Mouse (Mus musculus) cerebellum, adult 9-10 months (tissue): ENCODE results near the gene Gja3.
A peak's percentile ranks its signal among the peaks of the same experiment; 100 is the strongest.

Source experiments
- DNase-seq: peaks from one replicate; pipeline ENCODE4 v3.0.0; 2022

Gene Gja3

DNA sequence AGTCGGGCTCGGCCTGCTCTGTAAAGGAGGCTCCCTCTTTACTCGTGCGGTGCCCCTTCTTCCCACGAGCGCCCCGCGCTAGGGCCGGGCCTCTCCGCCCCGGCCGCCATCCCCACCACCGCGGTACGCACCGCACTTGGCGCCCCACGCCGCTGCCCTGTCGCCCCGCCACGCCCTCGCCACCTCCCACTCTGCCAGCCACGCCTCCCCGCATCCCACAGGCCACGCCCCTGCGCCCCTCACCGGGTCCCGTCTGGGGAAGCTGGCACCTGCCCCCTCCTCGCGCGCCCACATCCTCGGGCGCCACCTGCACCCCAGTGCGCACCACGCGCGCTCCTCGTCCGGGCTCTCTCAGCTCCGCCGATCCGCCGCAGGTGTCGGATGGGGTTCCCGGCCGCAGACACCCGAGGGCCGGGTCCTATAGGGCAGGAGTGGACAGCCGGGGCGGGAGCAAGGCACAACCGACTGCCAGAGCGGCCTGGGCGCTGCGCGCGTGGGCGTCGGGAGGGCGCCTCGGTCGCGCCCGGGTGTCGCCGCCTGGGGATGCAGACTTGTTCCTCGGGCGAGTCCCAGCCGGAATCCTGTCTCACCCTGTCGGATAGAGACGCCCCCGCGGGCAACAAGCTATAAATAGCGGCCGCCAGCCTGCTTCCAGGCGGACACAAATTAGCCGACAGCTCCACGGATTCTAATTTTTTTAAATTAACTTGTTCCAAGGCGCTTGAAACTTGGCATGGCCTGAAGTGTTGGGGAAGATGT is at the start of gene Gja3:
Gene Gja3, minus strand, starts transcription at position 538 of the 759 bp plus-strand sequence.
- no peak for DNase-seq

DNA sequence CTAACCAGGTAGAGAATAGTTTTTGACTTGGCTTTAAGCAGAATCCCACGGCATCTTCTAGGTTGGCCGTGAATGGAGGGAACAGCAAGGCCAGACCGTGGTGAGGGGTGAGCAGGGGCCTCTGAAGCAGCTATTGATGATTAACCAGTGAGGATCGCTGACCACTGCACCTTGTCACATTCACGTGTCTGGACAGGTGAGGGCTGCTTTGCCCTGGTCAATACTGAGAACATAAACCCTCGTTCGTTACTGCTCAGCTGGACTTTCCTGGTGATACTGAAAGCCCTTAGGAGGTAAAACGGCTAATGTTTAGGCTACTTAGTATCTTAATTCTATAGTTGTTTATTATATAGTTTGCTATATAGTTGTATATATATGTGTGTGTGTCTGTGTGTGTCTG is 49.2 kb upstream of the Gja3 start:
- no peak for DNase-seq

DNA sequence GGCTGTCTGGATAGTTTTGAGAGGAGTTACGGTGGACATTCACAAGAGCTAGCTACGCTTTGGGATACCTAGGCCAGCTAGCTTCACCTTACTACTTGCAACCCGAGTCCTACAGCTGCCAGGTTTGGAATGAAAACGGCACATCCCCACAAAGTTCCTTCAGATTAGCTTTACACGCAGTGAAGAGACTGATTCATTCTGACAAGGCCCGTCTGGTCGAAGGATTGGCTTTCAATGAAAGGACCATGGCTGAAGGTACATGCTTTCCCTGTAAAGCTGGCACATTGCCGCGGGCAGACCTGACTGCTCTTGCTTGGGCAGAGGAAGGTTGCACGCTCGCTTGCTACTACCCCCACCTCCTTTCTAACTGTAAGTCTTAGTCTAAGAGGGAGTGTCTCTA is 47.8 kb upstream of the Gja3 start:
- DNase-seq = no peak

DNA sequence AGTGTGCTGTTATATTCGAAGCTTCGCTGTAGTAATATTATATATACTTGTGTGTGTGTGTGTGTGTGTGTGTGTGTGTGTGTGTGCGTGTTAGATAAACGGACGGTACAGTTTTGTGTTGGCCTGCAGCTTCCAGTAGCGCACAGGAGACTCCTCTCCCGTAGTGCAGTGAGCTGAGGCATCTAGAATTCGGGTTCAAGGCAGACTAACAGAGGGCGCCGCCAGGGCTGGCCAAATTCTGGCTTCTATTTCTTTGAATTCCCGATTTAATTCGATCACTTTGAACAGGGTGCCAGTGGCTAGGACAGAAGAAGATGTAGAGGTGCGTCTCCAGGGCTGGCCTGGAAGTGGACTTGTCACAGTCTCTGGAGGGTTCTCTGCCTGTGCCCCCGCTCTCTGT is 47.2 kb upstream of the Gja3 start:
- DNase-seq = no peak

DNA sequence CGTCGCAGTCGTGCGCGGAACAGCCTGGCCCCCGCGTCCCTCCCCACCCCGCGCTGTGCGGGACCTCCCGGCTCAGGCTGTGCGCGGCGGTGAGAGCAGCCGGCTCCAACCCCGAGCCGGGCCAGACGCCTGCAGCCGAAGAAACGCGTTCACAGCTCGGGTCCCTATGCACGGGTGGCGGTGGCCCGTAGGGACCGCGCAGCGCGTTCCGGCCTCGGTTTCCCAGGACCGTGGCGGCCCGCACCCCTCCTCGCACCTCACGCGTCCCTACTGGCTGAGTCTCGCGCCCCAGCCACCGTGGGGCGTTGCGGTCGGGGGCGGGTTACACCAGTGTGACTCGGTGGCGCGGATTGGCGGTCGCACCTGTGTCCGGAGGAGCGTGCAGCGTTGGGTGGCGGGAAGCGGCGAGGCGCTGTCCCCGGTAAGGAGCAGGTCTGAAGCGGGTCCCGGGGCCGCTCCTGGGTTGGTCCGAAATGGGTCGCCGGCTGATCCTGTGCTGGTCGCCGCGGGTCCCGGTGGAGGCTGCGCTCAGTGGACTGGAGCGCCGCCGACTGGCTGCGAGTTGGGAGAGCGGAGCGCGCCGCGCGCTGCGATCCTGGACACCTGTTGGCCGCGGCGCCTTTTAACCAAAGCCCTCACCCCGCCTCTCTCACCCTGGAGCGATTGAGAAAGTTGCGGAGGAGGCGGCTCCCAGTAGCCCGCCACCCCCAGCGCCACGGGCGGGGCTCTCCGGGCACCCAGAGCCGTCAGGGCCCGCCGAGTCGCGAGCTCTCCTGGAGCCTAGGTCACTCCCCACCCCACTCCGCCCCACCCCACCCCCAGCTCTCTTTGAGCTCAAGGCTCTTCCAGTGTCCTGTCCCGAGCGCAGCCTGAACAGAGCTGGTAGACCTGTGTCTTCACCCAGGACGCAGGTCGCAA is 46.5 kb upstream of the Gja3 start, which contains the start of gene Gjb2:
Gene Gjb2, minus strand, starts transcription at position 597 of the 918 bp plus-strand sequence.
- no peak for DNase-seq

DNA sequence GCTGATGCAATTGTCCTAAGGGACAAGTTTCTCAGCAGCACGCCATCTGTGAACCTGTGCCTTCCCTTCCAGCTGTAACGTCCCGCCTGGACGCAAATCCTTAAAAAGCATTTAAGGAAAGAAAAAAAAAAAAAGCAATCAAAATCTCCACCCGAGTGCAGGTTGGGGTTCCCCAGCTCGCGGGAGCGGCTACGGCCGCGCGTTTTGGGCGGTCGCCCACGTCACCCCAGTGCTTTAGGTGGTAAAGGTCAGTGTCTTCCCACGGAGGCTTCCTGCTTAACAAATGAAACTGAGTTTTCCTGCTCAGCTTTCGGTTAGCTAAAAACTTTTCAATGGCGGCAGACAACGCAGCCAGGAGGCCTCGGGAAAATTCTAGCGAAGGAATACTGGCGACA is 45.8 kb upstream of the Gja3 start:
- no peak for DNase-seq

DNA sequence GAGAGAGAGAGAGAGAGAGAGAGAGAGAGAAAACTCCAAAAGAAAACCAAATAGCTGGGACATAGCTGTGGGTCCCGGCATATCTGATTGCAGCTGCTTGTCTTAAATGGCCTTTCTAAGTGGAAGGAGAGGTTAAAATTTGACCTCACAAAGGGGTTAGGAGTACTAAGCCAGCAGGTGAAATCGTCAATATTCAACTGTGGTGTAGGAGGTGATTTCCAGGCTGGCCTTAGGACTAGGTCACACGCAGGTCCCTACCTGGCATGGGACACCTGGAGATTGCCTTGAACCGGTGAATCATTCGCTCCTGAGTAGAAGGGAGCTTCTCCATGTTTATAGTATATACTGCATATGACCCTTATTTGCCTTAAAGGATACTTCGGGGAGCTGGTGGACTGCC is 45.2 kb upstream of the Gja3 start:
- no peak for DNase-seq

DNA sequence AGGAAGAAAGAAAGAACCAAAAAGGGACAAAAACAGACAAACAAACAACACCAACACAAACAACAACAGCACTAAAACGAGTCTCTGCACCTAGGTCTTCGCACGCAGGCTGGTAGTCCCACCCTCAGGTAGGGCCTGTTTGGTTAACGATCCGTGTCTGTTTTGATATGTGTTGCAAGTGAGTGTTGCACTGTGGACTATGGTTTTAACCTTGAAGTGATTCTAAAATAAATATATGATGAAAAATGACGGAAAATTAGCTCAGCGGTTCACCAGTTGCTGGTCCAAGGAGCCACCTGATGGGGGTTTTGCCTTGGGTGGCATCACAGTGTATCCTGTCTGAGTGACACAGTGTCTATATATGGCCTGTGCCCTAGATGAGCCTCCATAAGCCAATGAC is 43.7 kb upstream of the Gja3 start:
- DNase-seq = no peak

DNA sequence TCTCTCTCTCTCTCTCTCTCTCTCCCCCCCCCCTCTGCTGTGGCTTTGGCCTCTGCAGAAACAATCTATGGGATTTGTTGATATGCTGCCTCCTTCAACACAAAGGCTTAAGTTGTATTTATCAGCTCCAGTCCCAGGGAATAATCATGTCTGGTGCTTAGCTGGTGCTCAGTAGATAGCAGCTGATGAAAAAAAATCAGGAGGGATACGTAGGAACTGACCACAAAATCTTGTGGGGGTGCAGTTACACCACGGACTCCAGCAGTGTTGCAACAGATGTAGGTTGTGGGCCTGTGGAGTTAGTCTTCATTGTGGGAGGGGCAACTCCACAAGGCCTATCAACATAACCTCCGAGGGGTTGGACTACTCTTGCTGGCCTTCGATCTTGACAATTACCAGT is 38.0 kb upstream of the Gja3 start:
- no peak for DNase-seq

DNA sequence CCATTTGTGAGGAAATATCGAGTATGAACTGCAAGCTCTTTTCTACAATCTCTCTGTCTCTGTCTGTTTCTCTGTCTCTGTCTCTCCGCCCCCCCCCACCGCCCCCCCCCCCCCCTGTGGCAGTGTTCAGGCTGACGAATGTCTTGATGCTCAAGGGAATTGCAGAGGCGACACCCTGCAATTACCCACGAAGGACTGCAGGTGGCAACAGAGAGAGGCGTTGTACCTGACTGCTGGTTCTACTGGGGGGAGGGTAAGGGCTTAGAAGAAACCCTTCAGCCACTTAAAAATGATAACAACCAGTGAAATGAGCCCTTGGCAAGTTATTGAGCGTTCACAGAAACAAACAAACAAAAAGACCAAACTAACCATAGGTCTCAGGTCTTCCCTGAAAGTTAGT is 35.1 kb upstream of the Gja3 start:
- peak; percentile 21 for DNase-seq

DNA sequence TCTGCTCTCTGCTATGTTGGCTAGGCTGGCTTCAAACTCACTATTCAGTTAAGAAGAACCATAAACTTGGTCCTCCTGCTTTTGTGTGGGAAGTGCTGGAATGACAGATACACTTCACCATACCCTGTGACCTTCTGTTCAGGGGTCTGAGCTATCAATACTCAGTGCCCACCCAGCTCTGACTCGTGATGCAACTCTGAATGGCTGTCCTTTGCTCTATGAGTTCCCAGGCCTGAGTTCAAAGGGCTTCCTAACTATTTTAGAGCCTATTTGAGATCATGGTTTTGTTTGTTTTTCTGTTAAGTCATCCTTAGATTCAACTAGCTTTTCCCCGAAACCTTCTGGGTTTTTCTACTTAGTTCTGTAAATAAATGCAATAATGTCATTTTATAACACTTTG is 32.1 kb upstream of the Gja3 start:
- no peak for DNase-seq

DNA sequence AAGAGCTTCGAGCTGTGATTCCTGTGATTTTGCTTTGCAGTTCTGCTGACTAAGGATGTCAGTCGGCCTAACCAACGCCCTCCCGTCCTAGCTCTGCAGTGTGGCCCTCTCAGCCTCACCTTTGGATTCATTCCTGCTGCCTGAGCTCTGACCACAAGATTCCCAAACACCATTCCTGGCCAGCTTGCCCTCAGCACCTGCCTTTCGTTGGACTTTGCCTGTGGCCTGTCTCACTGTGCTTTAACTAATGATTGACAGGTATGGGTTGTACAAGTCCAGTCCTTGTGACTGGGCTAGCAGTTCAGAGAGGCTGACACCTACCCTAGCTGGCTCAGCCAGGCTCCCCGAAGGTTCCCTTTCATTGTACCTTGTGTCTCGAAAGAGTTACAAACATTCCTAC is 31.2 kb upstream of the Gja3 start:
- DNase-seq = no peak

DNA sequence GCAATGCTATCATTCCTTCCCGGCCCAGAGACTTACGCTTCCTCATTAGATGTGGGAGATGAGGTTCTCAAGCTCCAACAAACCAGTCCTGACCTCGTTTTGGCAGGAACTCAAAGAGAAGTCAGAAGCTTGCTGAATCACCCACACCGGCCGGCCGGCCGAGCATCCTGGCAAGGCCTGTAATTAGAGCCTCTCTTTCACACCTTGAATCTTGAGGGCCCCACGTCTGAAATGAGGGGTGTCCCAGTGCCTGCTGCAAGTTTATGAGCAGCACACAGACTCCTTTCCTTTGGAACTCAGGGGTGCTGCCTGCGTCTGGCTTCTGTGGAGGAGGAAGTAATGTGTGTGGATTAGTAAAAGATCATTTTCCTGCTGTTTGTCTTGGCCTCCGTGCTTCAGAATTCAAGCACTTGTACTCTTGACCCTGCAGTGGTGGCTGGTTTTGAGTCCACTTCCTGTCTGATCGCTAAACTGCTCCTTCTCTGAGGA is 26.3 kb upstream of the Gja3 start:
- no peak for DNase-seq

DNA sequence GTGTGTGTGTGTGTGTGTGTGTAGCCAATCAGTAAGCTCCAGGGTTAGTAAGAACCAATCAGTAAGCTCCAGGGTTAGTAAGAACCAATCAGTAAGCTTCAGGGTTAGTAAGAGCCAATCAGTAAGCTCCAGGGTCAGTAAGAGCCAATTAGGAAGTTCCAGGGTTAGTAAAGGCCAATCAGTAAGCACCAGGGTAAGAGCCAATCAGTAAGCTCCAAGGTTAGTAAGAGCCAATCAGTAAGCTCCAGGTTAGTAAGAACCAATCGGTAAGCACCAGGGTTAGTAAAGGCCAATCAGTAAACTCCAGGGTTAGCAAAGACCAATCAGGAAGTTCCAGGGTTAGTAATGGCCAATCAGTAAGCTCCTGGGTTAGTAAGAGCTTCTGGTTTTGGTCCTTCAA is 25.0 kb upstream of the Gja3 start:
- DNase-seq = no peak

DNA sequence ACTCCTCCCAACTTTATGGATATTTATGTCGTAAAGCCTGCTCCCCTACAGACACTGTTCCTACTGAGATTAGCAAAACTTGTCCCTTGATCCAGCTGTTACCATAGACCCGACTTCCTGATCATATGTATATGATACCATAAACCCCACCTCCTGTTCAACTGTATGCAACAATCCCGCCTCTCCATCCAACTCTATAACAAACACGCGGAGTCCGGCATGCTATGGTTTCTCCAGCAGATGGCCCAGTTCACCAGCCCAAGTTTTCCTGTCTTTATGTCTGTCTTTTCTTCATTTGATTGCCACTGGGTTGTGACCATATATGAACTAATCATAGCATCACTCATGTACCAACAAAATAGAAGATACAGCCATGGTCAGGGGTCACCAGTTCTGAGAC is 17.6 kb upstream of the Gja3 start:
- DNase-seq = no peak

DNA sequence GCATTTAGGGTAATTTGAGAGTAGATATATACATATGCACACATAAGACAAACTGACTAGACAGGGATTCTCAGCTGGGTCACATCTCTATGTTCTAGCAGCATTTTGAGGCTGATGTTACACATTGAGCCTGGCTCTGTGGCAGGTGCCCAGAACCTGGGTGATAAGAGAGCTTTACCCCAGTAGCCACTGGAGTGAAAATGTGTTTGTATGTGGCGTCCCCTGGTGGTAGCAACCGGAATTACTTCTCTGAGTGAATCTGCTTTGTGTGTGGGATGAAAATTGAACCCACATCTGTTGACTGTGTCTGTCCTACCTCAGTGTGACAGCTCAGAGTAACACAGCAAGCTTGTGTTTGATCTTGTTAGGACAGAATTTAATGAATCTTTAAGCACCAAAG is 12.0 kb upstream of the Gja3 start:
- DNase-seq = peak; percentile 30

DNA sequence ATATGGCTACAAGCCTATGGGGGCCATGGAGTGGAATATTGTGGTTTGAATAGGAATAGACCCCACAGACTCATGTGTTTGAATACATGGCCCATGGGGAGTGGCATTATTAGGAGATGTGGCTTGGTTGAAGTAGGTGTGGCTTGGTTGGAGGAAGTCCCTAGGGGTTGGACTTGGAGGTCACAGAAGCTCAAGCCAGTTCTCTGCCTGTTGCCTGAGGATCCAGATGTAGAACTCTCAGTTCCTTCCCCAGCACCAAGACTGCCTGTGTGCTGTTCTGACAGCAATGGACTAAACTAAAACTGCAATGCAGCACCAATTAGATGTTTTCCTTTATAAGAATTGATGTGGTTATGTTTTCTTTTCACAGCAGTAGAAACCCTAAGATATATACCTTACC is 8.2 kb upstream of the Gja3 start:
- DNase-seq = no peak

DNA sequence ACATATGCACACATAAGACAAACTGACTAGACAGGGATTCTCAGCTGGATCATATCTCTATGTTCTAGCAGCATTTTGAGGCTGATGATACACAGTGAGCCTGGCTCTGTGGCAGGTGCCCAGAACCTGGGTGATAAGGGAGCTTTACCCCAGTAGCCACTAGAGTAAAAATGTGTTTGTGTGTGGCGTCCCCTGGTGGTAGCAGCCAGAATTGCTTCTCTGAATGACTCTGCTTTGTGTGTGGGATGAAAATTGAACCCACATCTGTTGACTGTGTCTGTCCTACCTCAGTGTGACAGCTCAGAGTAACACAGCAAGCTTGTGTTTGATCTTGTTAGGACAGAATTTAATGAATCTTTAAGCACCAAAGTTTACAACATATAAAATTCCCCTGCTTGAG is 2.2 kb upstream of the Gja3 start:
- peak; percentile 42 for DNase-seq

DNA sequence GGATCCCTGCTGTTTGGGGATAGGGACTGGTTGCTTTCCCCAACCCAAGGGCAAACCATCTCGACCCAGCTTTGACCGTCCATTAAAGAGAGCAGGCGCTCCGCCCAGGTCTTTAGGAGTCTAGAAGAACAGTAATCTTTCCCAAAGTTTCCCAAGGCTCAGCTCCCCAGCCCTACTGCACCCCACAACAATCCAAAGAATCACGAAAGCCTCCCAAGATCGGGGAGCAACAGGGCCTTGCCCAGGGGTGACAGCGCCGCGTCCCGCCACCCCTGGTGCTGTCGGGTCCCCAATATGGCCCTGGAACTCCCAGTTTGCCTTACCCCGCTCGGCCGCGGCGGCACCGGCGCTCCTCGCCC is 717 bp downstream of the Gja3 start:
- DNase-seq = no peak

DNA sequence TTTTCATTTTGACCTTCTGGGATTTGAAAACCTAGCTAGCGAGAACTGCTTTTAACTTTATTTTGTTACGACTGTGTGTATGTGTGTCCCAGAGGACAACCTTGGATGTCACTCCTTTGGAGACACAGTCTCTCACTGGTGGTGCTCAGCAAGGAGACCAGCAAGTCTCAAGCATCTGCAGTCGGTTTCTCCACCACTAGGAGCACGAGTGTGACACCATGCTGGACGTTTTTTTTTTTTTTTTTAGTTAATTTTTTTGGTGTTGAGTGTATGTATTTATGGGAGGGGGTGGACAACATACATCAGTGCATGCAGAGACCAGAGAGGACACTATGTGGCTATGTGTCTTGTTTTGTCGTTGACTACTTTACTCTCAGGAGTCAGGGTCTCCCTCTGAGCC is 5.2 kb downstream of the Gja3 start:
- DNase-seq = no peak

DNA sequence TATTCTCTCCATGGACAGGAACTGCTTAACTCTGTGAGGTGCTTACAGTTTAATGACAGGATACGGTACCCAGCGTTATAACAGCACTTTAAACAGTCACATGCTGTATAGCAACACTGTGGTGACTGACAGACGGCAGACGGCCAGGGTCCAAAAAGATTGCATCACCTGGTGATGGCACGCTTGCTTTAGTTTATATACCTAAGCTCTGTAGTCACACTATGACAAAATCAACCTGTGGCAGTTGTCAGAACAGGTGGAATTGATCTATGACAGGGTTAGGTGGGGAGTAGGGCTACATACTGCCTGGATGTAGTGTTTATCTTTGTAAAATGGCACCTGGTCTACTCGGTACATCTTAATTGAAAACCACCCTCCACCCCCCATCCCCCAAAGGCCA is 14.0 kb downstream of the Gja3 start:
- no peak for DNase-seq

DNA sequence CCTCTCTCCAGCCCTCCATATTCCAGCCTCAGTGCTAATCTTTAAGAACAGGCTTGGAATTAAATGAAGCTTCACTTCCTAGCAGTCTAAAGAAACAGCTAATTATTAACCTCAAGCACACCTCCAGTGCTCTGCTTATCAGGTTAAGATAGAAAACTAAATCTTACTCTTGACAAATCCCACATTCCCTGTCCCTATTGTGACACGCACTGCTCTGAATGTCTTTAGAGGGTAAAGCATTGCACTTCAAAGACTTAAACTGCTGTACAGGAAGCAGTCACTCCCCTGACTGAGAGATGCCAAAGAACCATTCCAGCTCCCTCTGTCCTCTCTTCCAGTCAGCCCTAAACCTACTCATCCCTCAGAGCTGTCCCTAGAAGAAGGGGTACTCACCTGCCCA is 16.5 kb downstream of the Gja3 start:
- DNase-seq = no peak

DNA sequence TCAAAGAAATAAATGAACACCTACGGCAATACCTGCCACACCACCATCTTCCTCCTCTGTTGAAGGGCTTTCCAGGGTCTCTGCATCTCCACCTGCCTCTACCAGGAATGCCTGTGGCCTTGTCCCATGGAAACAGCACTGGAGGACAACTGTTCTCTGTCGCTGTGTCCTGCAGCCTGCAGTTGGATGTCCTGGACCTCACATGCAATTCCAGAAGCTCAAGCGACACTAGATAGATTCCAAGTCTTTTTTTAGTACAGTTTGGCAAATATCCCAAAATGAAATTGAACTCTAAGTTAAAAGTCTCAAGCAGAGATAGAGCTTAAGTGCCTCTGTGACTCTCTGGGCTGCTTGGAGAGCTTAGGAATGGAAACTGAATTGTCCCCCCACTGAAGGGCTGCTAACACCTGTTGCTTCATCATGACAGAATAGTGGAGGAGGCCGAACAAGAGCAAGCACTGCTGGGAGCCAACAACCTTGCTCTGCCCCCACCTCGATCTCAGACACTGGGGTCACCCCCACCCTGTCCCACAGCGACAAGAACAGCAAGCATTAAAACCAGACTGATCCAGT is 22.9 kb downstream of the Gja3 start:
- no peak for DNase-seq

DNA sequence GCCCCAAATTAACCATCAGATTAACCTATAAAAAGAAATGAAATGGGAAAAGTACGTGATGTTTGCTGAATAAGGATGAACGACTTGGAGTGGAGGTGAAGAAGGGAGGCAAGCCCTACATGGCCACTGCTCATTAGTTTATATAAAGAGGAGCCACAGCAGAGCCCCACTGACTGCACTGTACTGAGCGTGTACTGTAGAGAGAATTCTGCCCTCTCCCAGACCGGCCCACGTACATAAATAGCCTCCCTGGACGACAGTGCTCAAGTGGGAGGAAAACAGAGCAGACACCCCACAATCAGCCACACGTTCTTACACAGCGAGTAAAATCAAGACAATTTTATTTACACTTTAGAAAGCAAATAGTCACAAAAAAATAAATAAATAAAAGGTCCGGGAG is 23.8 kb downstream of the Gja3 start:
- DNase-seq = no peak
